Mouse (Mus musculus): ENCODE measurements around the gene Adgrg1.

Gene Adgrg1

DNA sequence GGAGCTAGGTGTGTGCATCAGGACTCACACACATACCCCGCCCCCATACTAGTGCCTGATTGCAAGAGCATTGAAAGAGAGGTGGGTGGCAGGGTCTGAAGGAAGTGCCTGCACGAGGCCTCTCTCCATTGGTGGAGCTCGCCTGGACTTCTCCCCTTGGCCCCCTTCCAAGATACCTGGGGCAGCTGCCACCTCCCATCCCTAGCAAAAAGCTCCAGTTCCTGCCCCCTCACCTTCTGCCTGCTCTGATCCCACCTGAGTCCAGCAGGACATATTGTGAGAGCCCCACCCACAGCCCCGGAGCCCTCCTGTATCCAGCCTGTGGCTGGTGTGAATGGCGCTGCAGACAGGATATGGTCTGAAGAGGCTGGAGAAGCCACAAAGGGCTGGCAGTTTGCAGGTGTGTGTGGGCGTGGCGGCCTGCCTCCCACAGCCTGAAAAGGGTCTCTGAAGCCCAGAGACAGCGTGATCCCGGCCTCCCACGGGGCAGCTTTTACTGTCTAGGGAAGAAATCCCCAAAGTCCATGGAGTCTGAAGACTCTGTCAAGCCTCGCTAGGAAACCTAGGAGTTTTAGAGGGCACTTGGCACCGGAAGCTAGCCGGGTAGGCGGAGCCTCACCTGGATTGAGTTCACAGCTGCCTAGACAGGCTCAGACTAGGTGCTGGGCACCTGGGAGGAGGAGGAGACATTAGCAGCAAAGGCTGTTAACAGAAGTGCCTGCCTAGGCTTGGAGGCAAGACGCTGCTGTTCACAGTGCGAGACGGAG, 2.3 kb downstream of the Adgrg1 start:
- DNase-seq (ENCODE audit: inconsistent ontology term), result no peak

DNA sequence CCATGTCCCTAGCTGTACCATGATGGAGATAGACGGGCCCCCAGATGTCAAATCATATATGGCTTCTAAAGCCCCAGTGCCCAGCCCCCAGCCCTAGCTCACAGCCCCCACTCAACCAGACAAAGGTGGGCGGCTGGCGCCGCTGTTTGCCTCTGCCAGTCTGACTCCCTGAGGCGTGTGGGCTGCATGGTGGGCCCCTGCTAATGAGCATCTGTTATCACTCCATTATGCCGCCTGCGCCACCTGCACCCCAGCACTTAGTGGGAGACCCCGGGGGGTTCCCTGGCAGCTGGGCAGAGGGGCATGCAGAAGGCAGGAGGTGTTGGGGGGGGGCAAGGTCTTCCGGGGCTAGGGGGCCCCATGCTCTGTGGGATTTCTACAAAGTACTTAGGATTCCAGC, 3.6 kb downstream of the Adgrg1 start:
- no peak for DNase-seq (ENCODE audit: inconsistent ontology term)

DNA sequence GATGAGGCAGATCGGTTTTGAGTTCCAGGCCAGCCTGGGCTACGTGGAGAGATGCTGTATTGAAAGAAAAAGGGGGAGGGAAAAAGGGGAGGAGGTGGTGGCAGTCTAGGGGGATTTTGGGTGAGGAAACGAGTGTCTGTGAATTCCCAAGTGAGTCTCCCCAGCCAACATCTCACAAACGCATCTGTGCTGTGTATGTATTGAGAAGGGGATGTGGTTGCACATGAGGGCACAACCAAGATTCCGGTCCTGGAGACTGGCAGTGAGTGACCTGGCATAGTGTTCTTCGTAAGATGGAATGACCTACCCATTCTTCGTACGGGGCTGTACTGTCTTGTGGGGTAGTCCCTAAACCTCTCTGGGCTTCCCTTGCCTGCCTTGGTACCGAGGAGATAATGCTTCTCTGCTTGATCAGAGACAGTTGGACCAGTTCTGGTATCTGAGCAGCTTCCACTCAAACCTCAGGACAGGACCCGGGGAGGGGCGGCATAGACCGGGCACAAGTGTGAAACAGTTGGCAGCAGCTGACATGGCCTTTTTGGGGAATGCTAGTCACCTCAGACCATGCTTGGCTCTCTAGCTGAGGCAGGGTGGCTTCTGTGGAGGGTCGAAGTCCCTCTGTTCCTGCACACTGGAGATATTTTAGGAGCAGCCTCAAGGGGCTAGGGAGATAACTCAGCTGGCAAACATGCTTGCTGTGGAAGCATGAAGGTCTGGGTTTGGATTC, 4.2 kb downstream of the Adgrg1 start:
- DNase-seq (ENCODE audit: inconsistent ontology term), result no peak

DNA sequence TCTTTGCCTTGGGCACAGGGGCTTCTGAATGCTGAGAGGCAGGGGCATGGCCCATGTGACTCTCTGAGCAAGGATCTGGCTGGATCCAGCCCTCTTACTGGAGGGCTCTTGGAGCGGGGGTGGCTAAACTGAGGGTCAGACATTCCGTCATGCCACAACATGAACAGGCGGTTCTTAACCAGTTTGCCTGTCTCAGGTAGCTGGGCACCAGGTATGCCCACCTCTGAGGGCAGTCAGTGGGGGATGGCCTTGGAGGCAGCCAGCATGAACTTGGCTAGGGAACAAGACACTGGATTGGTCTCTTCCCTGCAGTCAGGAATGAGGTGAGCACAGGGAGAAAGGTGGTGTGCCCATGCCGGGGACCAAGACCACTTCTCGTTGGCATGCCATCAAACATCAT, 5.6 kb downstream of the Adgrg1 start:
- no peak for DNase-seq (ENCODE audit: inconsistent ontology term)

DNA sequence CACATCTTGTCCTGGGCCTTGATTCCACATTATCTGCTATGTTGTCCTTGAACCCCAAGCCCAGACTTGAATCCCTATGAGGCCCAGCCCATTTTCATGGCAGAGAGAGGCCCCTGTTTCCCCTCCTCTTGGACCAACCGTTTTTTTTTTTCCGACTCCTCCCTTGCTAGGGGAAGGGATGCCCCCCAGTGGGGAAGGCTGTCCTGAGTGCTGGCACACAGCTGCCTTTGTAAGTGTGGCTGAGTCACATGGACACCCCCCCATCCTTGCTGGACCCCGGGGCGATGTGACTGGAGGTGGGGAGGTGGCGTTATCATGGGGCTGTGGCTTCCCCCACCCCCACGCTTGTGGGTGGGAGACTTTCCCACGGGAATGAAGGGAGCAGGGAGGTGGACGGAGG, 6.4 kb downstream of the Adgrg1 start:
- DNase-seq (ENCODE audit: inconsistent ontology term), result no peak

DNA sequence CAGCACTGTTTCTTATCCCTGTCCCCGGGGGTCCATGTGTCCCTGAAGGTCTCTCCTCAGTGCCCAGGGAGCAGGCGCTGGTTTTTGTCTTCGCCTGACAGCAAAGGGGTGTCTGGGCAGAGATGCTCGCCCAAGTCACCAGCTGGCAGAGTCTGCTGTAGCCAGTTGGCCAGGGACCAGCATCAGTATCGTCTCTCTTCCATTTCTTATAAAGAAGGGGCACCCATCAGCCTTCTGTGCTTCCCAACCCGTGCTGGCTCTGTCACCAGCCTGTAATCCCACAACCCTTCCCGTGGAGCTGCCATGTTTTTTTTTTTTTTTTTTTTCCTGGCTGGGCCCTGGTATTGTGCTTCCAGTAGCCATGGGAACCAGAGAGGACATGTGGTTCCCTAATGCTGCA, 7.3 kb downstream of the Adgrg1 start:
- no peak for DNase-seq (ENCODE audit: inconsistent ontology term)

DNA sequence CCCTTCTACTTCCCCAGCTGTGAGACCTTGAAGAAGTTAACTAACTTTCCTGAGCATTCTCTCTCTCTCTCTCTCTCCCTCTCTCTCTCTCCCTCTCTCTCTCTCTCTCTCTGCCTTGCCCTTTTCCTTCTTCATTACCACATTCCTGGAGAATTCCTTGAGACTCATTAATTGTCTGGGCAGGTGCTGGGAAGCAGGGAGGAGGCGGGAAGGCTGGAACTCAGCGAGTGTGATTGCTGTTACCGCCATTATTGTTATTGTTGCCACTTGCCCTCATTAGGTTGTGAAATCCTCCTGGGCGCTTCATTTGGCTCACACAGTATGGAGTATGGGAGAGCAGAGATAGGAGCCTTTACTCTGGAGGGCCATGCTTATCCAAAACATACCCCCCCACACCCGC, 8.6 kb downstream of the Adgrg1 start:
- peak; percentile 67 for DNase-seq (ENCODE audit: inconsistent ontology term)

DNA sequence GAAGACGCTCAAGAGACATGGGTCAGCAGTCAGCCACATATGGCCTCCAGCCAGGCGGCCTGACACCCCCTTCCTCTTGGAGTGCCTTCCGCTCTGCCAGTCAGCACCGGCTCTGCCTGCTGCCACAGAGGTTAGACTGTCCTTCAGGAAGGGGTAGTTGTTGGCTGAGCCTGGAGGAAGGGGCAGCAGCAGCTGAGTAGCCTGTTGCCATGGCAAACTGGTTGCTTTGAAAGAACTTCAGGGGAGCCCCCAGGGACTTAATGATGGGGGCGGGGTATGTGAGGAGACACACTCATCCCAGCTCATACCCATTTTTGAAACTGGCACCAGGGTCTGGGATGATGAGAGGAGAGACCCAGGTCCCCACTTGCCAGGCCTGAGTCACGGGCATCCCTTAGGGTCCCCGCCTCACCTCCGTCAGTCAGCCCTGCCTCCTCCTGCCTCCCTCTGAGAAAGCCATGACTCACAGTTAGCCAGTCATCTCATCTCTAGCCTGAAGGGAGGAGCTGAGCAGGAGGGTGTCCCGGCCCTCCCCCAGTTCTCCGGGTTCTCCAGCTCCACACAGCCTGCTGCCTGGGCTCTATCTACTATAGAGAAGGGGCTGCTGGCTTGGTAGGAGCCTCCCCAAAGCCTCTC, 9.4 kb downstream of the Adgrg1 start:
- DNase-seq (ENCODE audit: inconsistent ontology term), result peak; percentile 91

DNA sequence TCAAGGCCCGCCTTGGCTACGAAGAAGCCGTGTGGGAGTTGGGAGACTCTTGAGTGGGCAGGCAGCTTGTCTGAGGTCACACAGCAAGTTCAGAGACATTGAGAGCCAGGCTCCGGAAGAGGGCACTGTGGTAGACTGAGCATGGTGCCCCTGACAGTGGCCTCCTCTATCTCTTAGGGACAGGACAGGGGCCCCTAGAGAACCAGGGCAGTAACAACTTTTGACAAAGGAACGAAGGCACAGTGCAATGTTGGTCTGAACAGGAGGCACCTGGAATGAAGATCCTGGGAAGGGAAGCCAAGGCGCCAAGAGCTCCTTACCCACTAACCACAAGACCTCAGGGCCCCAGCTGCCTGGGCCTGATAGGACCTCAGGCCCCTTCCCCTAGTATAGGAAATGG, 10.5 kb downstream of the Adgrg1 start:
- DNase-seq (ENCODE audit: inconsistent ontology term), result no peak

DNA sequence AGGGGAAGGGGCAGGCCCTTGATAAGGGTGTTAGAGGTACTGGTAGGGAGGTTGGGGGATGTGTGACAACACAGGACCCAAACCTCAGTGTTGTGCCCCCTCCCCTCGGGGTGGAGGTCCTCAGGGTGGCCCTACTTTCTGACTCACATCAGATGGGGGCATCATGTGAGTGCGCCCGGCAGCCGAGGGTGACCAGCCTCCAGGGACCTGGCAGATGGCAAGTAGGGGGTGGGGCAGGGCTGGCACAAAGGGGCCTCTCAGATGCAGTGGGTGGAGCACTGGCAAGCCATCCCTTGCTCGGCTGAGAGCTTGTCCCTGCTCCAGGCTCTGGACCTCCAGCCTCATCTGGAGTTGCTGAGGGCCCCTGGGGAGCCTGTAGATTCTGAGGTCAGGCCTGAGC, 12.1 kb downstream of the Adgrg1 start:
- peak; percentile 67 for DNase-seq (ENCODE audit: inconsistent ontology term)

DNA sequence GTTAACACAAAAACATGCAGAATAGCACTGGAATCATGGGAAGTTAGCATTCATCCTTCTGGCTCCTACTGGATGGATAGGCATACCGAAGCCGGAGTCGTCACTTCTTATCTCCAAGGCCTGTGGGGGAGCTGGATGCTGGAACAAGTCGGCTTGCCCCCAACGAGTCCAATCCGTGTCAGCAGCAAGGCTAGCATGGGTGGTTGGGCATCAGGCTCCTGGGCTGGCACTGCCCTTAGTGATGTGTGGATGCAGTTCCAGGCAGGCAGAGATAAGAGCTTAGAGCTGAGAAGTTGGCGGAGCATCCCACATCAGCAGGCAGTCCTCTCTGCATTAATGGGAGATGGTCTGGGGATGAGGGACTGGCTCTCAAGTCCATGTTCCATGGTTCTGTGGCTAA, 13.0 kb downstream of the Adgrg1 start:
- no peak for DNase-seq (ENCODE audit: inconsistent ontology term)

DNA sequence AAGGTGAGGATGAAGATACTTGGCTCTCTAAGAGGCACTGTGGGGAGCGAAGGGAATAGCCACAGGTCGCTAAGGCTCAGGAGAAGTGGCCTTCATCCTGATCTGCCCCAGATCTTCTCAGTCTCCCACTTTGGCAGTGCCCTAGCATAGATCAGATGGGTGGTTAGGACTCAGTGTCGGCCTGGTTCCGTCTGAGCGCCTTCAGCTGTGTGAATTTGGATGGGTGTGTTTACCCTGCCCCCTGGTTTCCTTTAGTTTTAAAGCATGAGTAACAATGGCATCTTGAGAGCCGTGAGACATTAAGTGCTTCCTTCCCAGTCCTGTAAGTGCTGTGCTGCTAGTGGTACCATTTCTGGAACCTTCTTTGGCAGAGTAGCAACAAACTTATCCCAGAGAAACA, 14.1 kb downstream of the Adgrg1 start:
- DNase-seq (ENCODE audit: inconsistent ontology term), result no peak

DNA sequence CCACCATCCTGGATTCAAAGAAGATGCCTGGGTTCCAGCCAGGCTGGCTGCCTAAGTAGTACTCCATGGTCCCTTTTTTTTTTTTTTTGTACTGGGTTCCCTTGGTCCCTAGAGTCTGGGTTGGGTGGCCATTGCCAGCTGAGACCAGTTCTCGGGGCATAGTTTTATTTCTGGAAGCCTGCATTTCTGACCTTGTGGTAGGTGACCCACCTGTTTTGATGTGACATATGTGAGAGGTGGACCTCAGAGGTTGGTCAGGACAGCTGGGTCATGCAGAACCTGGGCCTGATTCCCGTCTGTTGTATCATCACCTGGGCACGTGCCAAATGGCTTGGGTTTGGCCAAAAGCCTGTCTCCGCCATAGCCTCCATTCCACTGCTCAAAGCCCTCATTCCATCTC, 15.2 kb downstream of the Adgrg1 start:
- DNase-seq (ENCODE audit: inconsistent ontology term), result peak; percentile 52

DNA sequence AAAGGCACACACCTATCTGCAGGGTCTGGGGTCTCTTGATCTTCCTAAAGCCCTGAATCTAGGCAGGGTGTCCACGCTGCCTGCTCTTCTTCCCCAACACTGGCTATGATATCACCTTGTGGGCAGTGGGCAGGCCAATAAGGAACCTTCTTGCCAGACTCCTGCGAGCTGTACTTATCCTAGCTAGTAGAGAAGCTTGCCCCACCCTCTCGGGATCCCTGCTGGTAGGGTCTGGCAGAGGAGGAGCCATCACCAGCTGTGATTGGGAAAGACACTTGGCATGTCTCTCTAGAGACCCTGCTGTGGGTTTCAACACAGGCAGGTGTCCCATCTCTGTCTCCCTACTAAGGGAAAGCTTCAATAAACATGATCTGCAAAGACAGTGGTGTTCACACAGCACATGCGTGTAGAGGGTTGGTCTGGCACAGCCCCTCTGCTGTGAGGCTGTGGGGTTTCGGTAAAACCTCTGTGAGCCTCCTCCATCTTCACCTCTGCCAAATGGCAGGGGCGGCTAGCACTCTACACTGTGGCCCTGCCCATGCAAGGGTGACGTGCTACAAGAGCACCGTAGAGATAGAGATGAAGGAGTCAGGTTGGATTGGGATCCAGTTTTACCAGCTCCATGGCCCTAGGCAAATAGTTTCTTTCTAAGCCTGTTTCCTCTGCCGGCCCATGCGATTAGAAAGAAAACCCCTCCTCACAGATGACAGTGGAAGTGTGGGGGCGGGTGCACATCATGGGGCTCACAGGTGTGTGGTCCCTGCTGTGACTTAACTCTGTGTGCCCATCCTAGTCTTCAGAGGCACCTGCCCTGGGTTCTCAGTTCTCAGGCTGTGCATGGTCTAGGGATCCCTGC, 16.3 kb downstream of the Adgrg1 start:
- no peak for DNase-seq (ENCODE audit: inconsistent ontology term)

DNA sequence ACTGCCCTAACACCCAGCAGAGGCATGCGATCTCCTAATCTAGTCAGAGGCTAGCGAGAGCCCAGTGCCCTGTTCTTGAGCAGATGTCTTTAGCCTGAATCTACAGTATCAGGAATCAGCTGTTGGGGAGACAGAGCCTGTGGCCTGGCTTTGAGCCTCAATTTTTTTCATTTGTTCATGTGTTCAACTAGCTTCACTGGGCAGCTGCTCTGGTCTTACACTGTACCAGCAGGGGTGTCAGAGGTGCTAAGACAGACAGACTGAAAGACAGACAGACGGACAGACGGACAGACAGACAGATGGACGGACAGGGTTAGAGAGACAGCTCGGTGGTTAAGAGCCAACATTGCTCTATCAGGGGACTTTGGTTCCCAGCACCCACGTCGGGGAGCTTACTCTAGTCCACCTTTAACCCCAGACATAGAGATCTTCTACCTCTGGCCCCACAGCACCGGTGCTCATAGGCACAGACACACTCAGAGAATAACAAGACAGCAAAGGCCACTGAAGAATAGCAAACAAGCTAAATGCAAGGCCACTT, 17.0 kb downstream of the Adgrg1 start:
- DNase-seq (ENCODE audit: inconsistent ontology term), result no peak

DNA sequence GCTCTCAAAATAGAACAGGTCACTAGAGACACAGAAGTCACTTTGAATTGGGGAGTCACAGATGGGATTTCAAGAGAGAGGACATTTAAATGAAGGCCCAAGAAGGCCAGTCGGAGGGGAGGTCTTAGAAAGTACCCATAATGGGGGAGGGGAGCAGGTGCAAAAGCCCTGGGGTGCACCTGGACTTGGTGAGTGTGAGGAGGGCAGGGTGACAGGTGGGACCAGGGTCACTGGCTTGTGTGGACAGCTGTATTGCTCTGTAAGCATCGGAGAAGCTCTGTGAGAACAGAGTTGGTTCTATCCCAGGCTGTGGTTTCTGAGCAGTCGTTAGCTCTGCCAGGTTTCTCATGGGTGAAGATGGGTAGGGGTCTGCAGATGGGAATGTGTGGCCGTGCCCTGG, 17.5 kb downstream of the Adgrg1 start:
- DNase-seq (ENCODE audit: inconsistent ontology term), result no peak

DNA sequence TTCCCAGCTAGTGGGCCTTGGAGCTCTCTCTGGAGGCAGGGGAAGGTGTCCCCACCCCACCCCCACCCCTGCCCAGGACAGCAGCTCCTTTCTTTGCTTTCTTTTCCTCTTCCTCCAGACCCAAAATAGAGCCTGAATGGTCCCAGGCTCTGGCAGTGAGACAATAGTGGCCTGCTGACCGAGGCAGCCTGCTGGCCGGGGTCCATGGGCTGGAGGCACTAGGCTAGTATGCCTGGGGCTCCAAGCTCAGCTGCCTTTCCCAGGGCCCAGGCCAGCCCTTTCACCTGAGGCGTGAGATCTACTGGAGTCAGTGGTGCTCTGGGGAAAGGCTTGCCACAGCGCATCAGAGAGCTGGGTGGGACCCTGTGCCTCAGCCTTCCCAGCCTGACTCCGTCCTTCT, 18.0 kb downstream of the Adgrg1 start:
- peak; percentile 65 for DNase-seq (ENCODE audit: inconsistent ontology term)

DNA sequence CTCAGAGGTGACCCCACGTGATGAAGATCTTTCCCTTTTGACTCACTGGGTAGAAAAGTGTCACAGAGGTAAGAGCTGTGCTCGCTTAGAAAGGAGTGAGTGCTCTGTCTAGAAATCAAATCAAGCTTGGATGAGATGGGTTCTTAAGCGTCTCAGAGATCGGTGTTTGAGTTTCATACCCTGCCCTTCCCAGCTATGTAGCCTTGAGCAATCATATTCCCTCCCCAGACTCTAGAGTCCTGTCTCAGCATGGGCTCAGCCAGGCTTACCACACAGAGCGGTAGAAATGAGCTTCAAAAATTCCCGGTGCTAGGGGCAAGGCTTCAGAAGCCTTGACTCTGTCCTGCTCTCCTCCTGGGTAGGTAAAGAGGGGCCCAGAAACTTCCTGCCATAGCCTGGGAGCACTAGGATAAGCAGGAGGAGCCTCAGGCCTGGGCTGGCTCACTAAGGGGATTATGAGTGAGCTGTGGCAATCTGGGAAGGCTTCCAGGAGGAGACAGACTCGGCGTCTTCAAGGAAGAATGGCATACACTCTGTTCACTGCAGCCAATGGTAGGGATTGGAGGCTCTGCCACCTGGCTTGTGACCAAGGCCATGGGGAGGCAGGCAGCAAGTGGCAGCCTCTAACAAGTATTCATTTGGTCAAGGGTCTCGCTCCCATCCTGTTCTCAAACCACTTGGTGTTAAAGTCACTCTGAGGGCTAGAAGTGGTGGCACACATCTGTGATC, 18.6 kb downstream of the Adgrg1 start:
- DNase-seq (ENCODE audit: inconsistent ontology term), result no peak

DNA sequence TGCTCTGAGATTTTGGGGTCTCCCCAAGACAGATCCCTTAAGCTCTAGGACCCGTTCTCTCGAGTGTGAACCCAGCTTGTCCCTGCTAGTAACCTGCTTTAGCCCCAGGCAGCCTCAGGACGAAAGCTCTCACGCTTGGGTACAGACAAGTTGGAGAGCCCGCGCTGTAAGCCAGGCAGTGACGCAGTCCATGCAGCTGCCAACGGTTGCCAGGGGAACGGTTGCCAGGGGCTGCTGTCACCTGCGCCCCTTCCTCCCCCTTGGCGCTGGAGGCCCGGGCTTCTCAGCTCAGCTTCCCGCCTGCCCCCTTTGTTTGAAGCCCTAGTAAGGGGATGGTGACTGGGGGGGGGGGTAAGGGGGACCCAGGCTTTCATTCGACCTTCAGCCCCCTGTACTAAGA, 19.5 kb downstream of the Adgrg1 start:
- DNase-seq (ENCODE audit: inconsistent ontology term), result peak; percentile 59

DNA sequence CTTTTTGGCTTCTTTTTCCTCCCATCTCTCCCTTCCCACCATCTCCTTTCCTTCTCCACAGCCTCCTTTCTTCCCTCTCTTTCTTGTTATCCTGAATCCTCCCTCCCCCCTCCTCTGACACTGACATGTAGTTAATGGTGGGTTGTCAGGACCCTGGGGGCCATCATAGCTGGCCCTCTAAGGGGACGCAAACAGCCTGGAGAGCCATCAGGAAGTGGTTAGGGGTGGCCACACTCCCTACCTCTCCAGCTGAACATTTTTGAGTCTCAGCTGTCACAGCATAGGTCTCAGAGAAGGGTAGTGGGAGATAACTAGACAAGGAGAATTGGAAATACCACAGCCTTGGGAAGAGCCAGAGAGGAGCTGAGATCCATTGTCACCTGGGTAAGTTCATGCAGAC, 20.0 kb downstream of the Adgrg1 start:
- DNase-seq (ENCODE audit: inconsistent ontology term), result no peak

DNA sequence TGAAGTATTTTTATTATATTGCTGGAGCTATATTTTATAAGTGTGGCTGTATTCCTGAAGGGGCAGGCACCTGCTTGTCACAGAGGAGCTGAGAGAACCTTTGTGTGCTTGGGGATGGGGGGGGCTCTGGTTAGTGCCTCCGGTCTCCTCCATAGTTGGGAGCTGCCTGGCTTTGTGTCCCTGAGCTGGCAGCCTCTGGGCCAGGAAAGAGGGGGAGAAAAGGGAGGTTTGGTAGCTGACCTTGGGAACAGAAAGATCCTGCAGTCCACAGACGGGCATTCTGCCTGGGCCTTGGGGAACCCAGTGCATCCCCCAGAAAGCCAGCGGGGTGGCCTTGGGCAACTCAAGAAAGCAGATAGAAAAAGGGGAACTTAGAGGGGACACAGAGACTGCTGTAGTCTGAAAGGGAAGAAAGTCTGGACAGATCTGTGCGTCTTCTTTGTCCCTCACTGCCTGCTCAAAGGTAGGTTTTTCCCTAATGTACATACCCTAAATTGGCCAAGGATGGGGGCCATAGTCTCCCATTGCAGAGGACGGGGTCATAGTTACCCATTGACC, 20.9 kb downstream of the Adgrg1 start:
- no peak for DNase-seq (ENCODE audit: inconsistent ontology term)

Measured in Muller cell, postnatal 12 days (primary cell).